Mouse (Mus musculus): ENCODE data around the gene Troap.

Gene Troap

GRCm38 (mm10) chr15:99114312-99115064, 40.1 kb downstream of the Troap start:
- no peak for DNase-seq (ENCODE audit: low spot score)

- no peak for DNase-seq (ENCODE audit: low spot score)
These were observed 40.7 kb downstream of the Troap start for GRCm38 (mm10) chr15:99115065-99115423.

GRCm38 (mm10) chr15:99116539-99116938, 42.2 kb downstream of the Troap start:
- DNase-seq (ENCODE audit: low spot score), result no peak

GRCm38 (mm10) chr15:99120814-99121213, 46.4 kb downstream of the Troap start:
- DNase-seq (ENCODE audit: low spot score), result no peak

- DNase-seq (ENCODE audit: low spot score), result no peak
These were observed 48.3 kb downstream of the Troap start for GRCm38 (mm10) chr15:99122642-99123041.

- no peak for DNase-seq (ENCODE audit: low spot score)
These were observed 51.3 kb downstream of the Troap start, which contains the start of gene Spats2 for GRCm38 (mm10) chr15:99125711-99126080. TSS of gene Spats2 (plus strand) at chr15:99125916.

GRCm38 (mm10) chr15:99126081-99126815, 51.9 kb downstream of the Troap start:
- no peak for DNase-seq (ENCODE audit: low spot score)

- no peak for DNase-seq (ENCODE audit: low spot score)
These were observed 52.5 kb downstream of the Troap start for GRCm38 (mm10) chr15:99126816-99127365.

- DNase-seq (ENCODE audit: low spot score), result no peak
These were observed 53.6 kb downstream of the Troap start for GRCm38 (mm10) chr15:99127851-99128522.

GRCm38 (mm10) chr15:99129441-99129840, 55.1 kb downstream of the Troap start:
- no peak for DNase-seq (ENCODE audit: low spot score)

- no peak for DNase-seq (ENCODE audit: low spot score)
These were observed 55.9 kb downstream of the Troap start for GRCm38 (mm10) chr15:99129956-99130910.

Measured in spleen, adult 12 weeks (tissue).